Mouse (Mus musculus): ENCODE results near the gene Agbl1. TPM values are rescaled to one million over a fixed set of nuclear protein-coding genes. Genes with fewer than 3 reads are reported as not detected.

Agbl1 gene
- total and polyA plus RNA-seq, 3 experiments: not detected

DNA sequence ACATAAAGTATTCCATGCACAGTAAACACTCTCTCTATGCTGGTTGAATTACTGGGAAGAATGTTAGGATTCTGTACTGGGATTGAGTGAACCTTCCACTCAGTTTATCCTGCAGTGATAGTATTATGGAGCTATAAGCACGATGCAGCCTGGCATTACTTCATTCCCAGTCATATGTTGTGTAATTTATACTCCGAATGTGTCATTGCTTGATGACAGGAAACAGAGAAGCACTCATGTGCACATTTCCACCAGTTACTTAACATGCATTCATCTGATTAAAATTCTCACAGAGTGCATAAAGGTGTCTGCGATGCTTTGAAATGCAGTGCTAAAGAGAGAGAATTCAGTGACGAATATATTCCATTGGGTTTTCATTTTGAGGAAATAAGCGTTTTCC, 682.0 kb downstream of the Agbl1 start:
- DNase-seq (ENCODE audit: low spot score): no peak
- Histone ChIP-seq H3K4me3 (ENCODE audit: low read depth, low read length) (no peak overlapping the region), H3K4me1 (ENCODE audit: insufficient read depth, low read depth, low read length) (no peaks in the 10 kb centered on the region), H3K9me3 (replicated peaks) (no peaks in the 10 kb centered on the region), H3K36me3 (replicated peaks) (no peaks in the 10 kb centered on the region), H3K27me3 (ENCODE audit: insufficient read depth, low read length) (no peaks in the 10 kb centered on the region)
- no peak for ATAC-seq (ENCODE audit: extremely low read depth, insufficient number of reproducible peaks, low FRiP score, poor library complexity, severe bottlenecking)
- no peak for TF ChIP-seq TAL1 (conservative IDR thresholded peaks at IDR 0.05; ENCODE audit: low read depth, low read length)
- no peak for TF ChIP-seq GATA2 (IDR thresholded peaks at IDR 0.05; ENCODE audit: borderline replicate concordance, low read depth, low read length)
- no peak for TF ChIP-seq POLR2AphosphoS5 (IDR thresholded peaks at IDR 0.05; ENCODE audit: insufficient replicate concordance, low read depth, low read length)
- TF ChIP-seq GATA1 (IDR thresholded peaks at IDR 0.05; ENCODE audit: borderline replicate concordance, low read length): no peak
- TF ChIP-seq CTCF (IDR thresholded peaks at IDR 0.05; ENCODE audit: low read depth, low read length): no peak

- Histone ChIP-seq H3K9me3 (replicated peaks) (no peaks in the 10 kb centered on the region), H3K4me3 (ENCODE audit: low read depth, low read length) (no peak overlapping the region), H3K4me1 (ENCODE audit: insufficient read depth, low read depth, low read length) (no peaks in the 10 kb centered on the region), H3K36me3 (replicated peaks) (no peaks in the 10 kb centered on the region), H3K27me3 (ENCODE audit: insufficient read depth, low read length) (no peaks in the 10 kb centered on the region)
- ATAC-seq (ENCODE audit: extremely low read depth, insufficient number of reproducible peaks, low FRiP score, poor library complexity, severe bottlenecking) (no peak), DNase-seq (ENCODE audit: low spot score) (no peak)
- TF ChIP-seq POLR2AphosphoS5 (IDR thresholded peaks at IDR 0.05; ENCODE audit: insufficient replicate concordance, low read depth, low read length) (no peak), CTCF (IDR thresholded peaks at IDR 0.05; ENCODE audit: low read depth, low read length) (no peak), TAL1 (conservative IDR thresholded peaks at IDR 0.05; ENCODE audit: low read depth, low read length) (no peak)
These were observed 689.2 kb downstream of the Agbl1 start for GRCm38 (mm10) chr7:76918871-76919270.

DNA sequence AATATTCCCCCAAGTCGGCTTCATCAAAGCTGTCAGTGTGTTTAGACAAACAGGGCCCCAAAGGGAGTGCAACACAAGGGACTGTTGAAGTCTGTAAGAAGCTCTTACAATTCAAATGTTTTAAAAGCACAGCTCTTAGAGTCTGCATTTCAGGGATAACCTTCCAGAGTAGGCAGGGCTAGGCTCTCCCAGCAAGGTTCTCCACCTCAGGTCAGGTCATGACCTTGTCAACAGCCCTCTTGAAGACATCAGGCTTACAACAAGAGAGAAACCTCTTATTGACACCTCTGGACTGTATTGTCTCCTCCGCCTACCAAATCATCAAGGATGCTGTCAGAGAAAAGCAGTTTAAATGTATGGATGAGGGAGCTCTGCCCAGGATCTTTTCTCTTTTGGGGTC, 692.0 kb downstream of the Agbl1 start:
- Histone ChIP-seq H3K9me3 (replicated peaks) (no peaks in the 10 kb centered on the region), H3K36me3 (replicated peaks) (no peaks in the 10 kb centered on the region), H3K27me3 (ENCODE audit: insufficient read depth, low read length) (no peaks in the 10 kb centered on the region), H3K4me1 (ENCODE audit: insufficient read depth, low read depth, low read length) (no peaks in the 10 kb centered on the region), H3K4me3 (ENCODE audit: low read depth, low read length) (no peak overlapping the region)
- TF ChIP-seq CTCF (IDR thresholded peaks at IDR 0.05; ENCODE audit: low read depth, low read length): no peak
- TF ChIP-seq TAL1 (conservative IDR thresholded peaks at IDR 0.05; ENCODE audit: low read depth, low read length): no peak
- TF ChIP-seq GATA2 (IDR thresholded peaks at IDR 0.05; ENCODE audit: borderline replicate concordance, low read depth, low read length): no peak
- TF ChIP-seq GATA1 (IDR thresholded peaks at IDR 0.05; ENCODE audit: borderline replicate concordance, low read length): no peak
- TF ChIP-seq POLR2AphosphoS5 (IDR thresholded peaks at IDR 0.05; ENCODE audit: insufficient replicate concordance, low read depth, low read length): no peak
- no peak for DNase-seq (ENCODE audit: low spot score)
- no peak for ATAC-seq (ENCODE audit: extremely low read depth, insufficient number of reproducible peaks, low FRiP score, poor library complexity, severe bottlenecking)

DNA sequence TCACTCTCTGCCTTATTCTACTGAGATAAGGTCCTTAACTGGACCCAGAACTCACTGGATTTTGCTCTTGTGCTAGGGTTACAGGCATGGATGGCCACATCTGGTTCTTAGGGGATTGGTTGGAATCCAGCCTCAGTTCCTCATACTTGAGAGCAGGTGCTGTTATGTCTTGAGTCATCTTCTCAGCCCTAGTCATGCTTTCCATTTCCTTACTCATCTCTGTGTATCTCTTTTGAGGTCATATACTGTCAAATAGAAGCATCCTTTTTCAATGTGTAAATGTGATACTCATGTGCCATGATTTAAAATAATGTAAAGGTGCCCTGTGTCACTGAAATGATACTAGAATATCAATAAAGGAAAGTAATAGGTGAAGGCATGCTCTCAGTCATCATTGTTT, 705.5 kb downstream of the Agbl1 start:
- TF ChIP-seq GATA2 (IDR thresholded peaks at IDR 0.05; ENCODE audit: borderline replicate concordance, low read depth, low read length): no peak
- no peak for TF ChIP-seq TAL1 (conservative IDR thresholded peaks at IDR 0.05; ENCODE audit: low read depth, low read length)
- TF ChIP-seq CTCF (IDR thresholded peaks at IDR 0.05; ENCODE audit: low read depth, low read length): no peak
- no peak for TF ChIP-seq GATA1 (IDR thresholded peaks at IDR 0.05; ENCODE audit: borderline replicate concordance, low read length)
- no peak for TF ChIP-seq POLR2AphosphoS5 (IDR thresholded peaks at IDR 0.05; ENCODE audit: insufficient replicate concordance, low read depth, low read length)
- Histone ChIP-seq H3K4me3 (ENCODE audit: low read depth, low read length) (no peak overlapping the region), H3K9me3 (replicated peaks) (no peaks in the 10 kb centered on the region), H3K4me1 (ENCODE audit: insufficient read depth, low read depth, low read length) (no peaks in the 10 kb centered on the region), H3K27me3 (ENCODE audit: insufficient read depth, low read length) (no peaks in the 10 kb centered on the region), H3K36me3 (replicated peaks) (no peaks in the 10 kb centered on the region)
- DNase-seq (ENCODE audit: low spot score) (no peak), ATAC-seq (ENCODE audit: extremely low read depth, insufficient number of reproducible peaks, low FRiP score, poor library complexity, severe bottlenecking) (no peak)

DNA sequence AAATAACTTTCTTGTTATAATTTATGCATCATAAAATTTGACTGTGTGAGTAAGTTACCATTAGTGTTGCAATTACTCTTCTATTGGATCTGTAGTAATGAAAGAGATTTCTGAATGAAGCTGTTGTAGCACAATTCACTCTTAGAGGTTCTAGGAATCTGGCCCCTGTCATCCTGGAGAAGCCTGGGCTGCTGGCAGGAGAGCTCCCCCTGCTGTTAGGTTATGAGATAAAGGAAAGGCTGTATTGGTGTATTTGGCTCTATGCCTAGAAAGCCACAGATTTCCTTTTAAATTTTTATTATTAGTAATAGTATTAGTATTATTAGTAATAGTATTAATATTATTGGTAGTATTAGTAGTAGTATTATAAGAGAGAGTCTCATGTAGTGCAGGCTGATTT, 711.8 kb downstream of the Agbl1 start:
- H3K9me3 ChIP-seq (replicated peaks): no peaks in the 10 kb centered on the region
- H3K27me3 ChIP-seq (ENCODE audit: insufficient read depth, low read length): no peaks in the 10 kb centered on the region
- TF ChIP-seq POLR2AphosphoS5 (IDR thresholded peaks at IDR 0.05; ENCODE audit: insufficient replicate concordance, low read depth, low read length) (no peak), CTCF (IDR thresholded peaks at IDR 0.05; ENCODE audit: low read depth, low read length) (no peak), GATA2 (IDR thresholded peaks at IDR 0.05; ENCODE audit: borderline replicate concordance, low read depth, low read length) (no peak), GATA1 (IDR thresholded peaks at IDR 0.05; ENCODE audit: borderline replicate concordance, low read length) (no peak), TAL1 (conservative IDR thresholded peaks at IDR 0.05; ENCODE audit: low read depth, low read length) (no peak)
- DNase-seq (ENCODE audit: low spot score) (no peak), ATAC-seq (ENCODE audit: extremely low read depth, insufficient number of reproducible peaks, low FRiP score, poor library complexity, severe bottlenecking) (no peak)
- H3K4me1 ChIP-seq (ENCODE audit: insufficient read depth, low read depth, low read length): no peaks in the 10 kb centered on the region
- no peaks in the 10 kb centered on the region for H3K36me3 ChIP-seq (replicated peaks)
- H3K4me3 ChIP-seq (ENCODE audit: low read depth, low read length): no peak overlapping the region

- H3K27me3 ChIP-seq (ENCODE audit: insufficient read depth, low read length): no peaks in the 10 kb centered on the region
- no peak for DNase-seq (ENCODE audit: low spot score)
These were observed 741.6 kb downstream of the Agbl1 start for GRCm38 (mm10) chr7:76971334-76971733.

More at GRCm38 (mm10) chr7:76971334-76971733, 741.6 kb downstream of the Agbl1 start:
- Histone ChIP-seq H3K4me3 (ENCODE audit: low read depth, low read length) (no peak overlapping the region), H3K36me3 (replicated peaks) (no peaks in the 10 kb centered on the region), H3K4me1 (ENCODE audit: insufficient read depth, low read depth, low read length) (no peaks in the 10 kb centered on the region), H3K9me3 (replicated peaks) (0 out of 2 replicates have a peak, but pooled peaks cover 2% of the 10 kb centered on the region)
- TF ChIP-seq GATA1 (IDR thresholded peaks at IDR 0.05; ENCODE audit: borderline replicate concordance, low read length) (no peak), CTCF (IDR thresholded peaks at IDR 0.05; ENCODE audit: low read depth, low read length) (no peak), TAL1 (conservative IDR thresholded peaks at IDR 0.05; ENCODE audit: low read depth, low read length) (no peak), POLR2AphosphoS5 (IDR thresholded peaks at IDR 0.05; ENCODE audit: insufficient replicate concordance, low read depth, low read length) (no peak), GATA2 (IDR thresholded peaks at IDR 0.05; ENCODE audit: borderline replicate concordance, low read depth, low read length) (no peak)
- no peak for ATAC-seq (ENCODE audit: extremely low read depth, insufficient number of reproducible peaks, low FRiP score, poor library complexity, severe bottlenecking)

Measured in G1E (cell line).